Mouse (Mus musculus): ENCODE data around the gene Rock2. TPM values are rescaled to one million over a fixed set of nuclear protein-coding genes. Genes with fewer than 3 reads are reported as not detected.

The Rock2 gene
- polyA plus RNA-seq, 1 experiment: 95.1 TPM

GRCm38 (mm10) chr12:16898221-16898620 is 3.5 kb downstream of the Rock2 start:
- H3K9me3 ChIP-seq (replicated peaks; ENCODE audit: control insufficient read depth, insufficient read depth, low read length, poor library complexity, severe bottlenecking): no peaks in the 10 kb centered on the region
- no peak overlapping the region for H3K4me3 ChIP-seq (ENCODE audit: low read depth, low read length)
- H3K4me1 ChIP-seq (ENCODE audit: control insufficient read depth, insufficient read depth, low read length): no peaks in the 10 kb centered on the region
- H3K27me3 ChIP-seq (ENCODE audit: control insufficient read depth, insufficient read depth, low read length, poor library complexity, severe bottlenecking): no peaks in the 10 kb centered on the region
- H3K9ac ChIP-seq (ENCODE audit: low read depth, poor library complexity, severe bottlenecking): no peak overlapping the region
- TF ChIP-seq CTCF (IDR thresholded peaks at IDR 0.05; ENCODE audit: low read depth, low read length): no peak
- TF ChIP-seq POLR2A (IDR thresholded peaks at IDR 0.05; ENCODE audit: insufficient read depth, low read length): no peak
- no peak for TF ChIP-seq EP300 (IDR thresholded peaks at IDR 0.05; ENCODE audit: insufficient read depth, low read depth, low read length)
- H3K27ac ChIP-seq (ENCODE audit: insufficient read depth, low read length): no peak overlapping the region
- H3K36me3 ChIP-seq (ENCODE audit: control insufficient read depth, insufficient read depth, low read length, poor library complexity, severe bottlenecking): no peaks in the 10 kb centered on the region

GRCm38 (mm10) chr12:16898790-16899189 is 4.1 kb downstream of the Rock2 start:
- H3K9me3 ChIP-seq (replicated peaks; ENCODE audit: control insufficient read depth, insufficient read depth, low read length, poor library complexity, severe bottlenecking): no peaks in the 10 kb centered on the region
- H3K27me3 ChIP-seq (ENCODE audit: control insufficient read depth, insufficient read depth, low read length, poor library complexity, severe bottlenecking): no peaks in the 10 kb centered on the region
- H3K36me3 ChIP-seq (ENCODE audit: control insufficient read depth, insufficient read depth, low read length, poor library complexity, severe bottlenecking): no peaks in the 10 kb centered on the region
- no peak overlapping the region for H3K27ac ChIP-seq (ENCODE audit: insufficient read depth, low read length)
- no peaks in the 10 kb centered on the region for H3K4me1 ChIP-seq (ENCODE audit: control insufficient read depth, insufficient read depth, low read length)
- no peak overlapping the region for H3K9ac ChIP-seq (ENCODE audit: low read depth, poor library complexity, severe bottlenecking)
- no peak for TF ChIP-seq POLR2A (IDR thresholded peaks at IDR 0.05; ENCODE audit: insufficient read depth, low read length)
- TF ChIP-seq EP300 (IDR thresholded peaks at IDR 0.05; ENCODE audit: insufficient read depth, low read depth, low read length): no peak
- TF ChIP-seq CTCF (IDR thresholded peaks at IDR 0.05; ENCODE audit: low read depth, low read length): no peak
- no peak overlapping the region for H3K4me3 ChIP-seq (ENCODE audit: low read depth, low read length)

GRCm38 (mm10) chr12:16900625-16901222 is 6.0 kb downstream of the Rock2 start:
- TF ChIP-seq CTCF (IDR thresholded peaks at IDR 0.05; ENCODE audit: low read depth, low read length) (no peak), POLR2A (IDR thresholded peaks at IDR 0.05; ENCODE audit: insufficient read depth, low read length) (no peak), EP300 (IDR thresholded peaks at IDR 0.05; ENCODE audit: insufficient read depth, low read depth, low read length) (no peak)

GRCm38 (mm10) chr12:16903949-16904635 is 9.4 kb downstream of the Rock2 start:
- no peak overlapping the region for H3K4me3 ChIP-seq (ENCODE audit: low read depth, low read length)
- H3K27ac ChIP-seq (ENCODE audit: insufficient read depth, low read length): no peak overlapping the region
- H3K4me1 ChIP-seq (ENCODE audit: control insufficient read depth, insufficient read depth, low read length): no peaks in the 10 kb centered on the region
- no peaks in the 10 kb centered on the region for H3K27me3 ChIP-seq (ENCODE audit: control insufficient read depth, insufficient read depth, low read length, poor library complexity, severe bottlenecking)
- TF ChIP-seq POLR2A (IDR thresholded peaks at IDR 0.05; ENCODE audit: insufficient read depth, low read length): no peak
- no peak for TF ChIP-seq CTCF (IDR thresholded peaks at IDR 0.05; ENCODE audit: low read depth, low read length)
- no peak for TF ChIP-seq EP300 (IDR thresholded peaks at IDR 0.05; ENCODE audit: insufficient read depth, low read depth, low read length)
- H3K9ac ChIP-seq (ENCODE audit: low read depth, poor library complexity, severe bottlenecking): no peak overlapping the region
- no peaks in the 10 kb centered on the region for H3K9me3 ChIP-seq (replicated peaks; ENCODE audit: control insufficient read depth, insufficient read depth, low read length, poor library complexity, severe bottlenecking)
- no peaks in the 10 kb centered on the region for H3K36me3 ChIP-seq (ENCODE audit: control insufficient read depth, insufficient read depth, low read length, poor library complexity, severe bottlenecking)

More at GRCm38 (mm10) chr12:16900625-16901222, 6.0 kb downstream of the Rock2 start:
- Histone ChIP-seq H3K4me1 (ENCODE audit: control insufficient read depth, insufficient read depth, low read length) (no peaks in the 10 kb centered on the region), H3K9me3 (replicated peaks; ENCODE audit: control insufficient read depth, insufficient read depth, low read length, poor library complexity, severe bottlenecking) (no peaks in the 10 kb centered on the region), H3K4me3 (ENCODE audit: low read depth, low read length) (no peak overlapping the region), H3K27me3 (ENCODE audit: control insufficient read depth, insufficient read depth, low read length, poor library complexity, severe bottlenecking) (no peaks in the 10 kb centered on the region), H3K36me3 (ENCODE audit: control insufficient read depth, insufficient read depth, low read length, poor library complexity, severe bottlenecking) (no peaks in the 10 kb centered on the region), H3K9ac (ENCODE audit: low read depth, poor library complexity, severe bottlenecking) (no peak overlapping the region), H3K27ac (ENCODE audit: insufficient read depth, low read length) (no peak overlapping the region)

- Histone ChIP-seq H3K27me3 (ENCODE audit: control insufficient read depth, insufficient read depth, low read length, poor library complexity, severe bottlenecking) (no peaks in the 10 kb centered on the region), H3K9me3 (replicated peaks; ENCODE audit: control insufficient read depth, insufficient read depth, low read length, poor library complexity, severe bottlenecking) (no peaks in the 10 kb centered on the region), H3K27ac (ENCODE audit: insufficient read depth, low read length) (no peak overlapping the region), H3K4me1 (ENCODE audit: control insufficient read depth, insufficient read depth, low read length) (no peaks in the 10 kb centered on the region), H3K36me3 (ENCODE audit: control insufficient read depth, insufficient read depth, low read length, poor library complexity, severe bottlenecking) (no peaks in the 10 kb centered on the region), H3K9ac (ENCODE audit: low read depth, poor library complexity, severe bottlenecking) (no peak overlapping the region), H3K4me3 (ENCODE audit: low read depth, low read length) (no peak overlapping the region)
- TF ChIP-seq EP300 (IDR thresholded peaks at IDR 0.05; ENCODE audit: insufficient read depth, low read depth, low read length) (no peak), CTCF (IDR thresholded peaks at IDR 0.05; ENCODE audit: low read depth, low read length) (no peak), POLR2A (IDR thresholded peaks at IDR 0.05; ENCODE audit: insufficient read depth, low read length) (no peak)
These were observed 12.7 kb downstream of the Rock2 start for GRCm38 (mm10) chr12:16907282-16907846.

Data from ES-Bruce4 (cell line).